Mouse (Mus musculus) MEL (cell line): ENCODE measurements at regions not wholly inside any gene's neighbourhood (a gene's known extent, or its start where the extent isn't known, plus 50 kb on each side); places are given as distances from the start of the nearest gene placed in this dataset.

Source experiments
- DNase-seq: peaks from one replicate; pipeline ENCODE4 v3.0.0; 2011; ENCODE audit warnings: low read depth, low spot score
- H3K27ac ChIP-seq: 2 replicates; pipeline ENCODE4 v1.5.1; 2012; ENCODE audit warnings: low read depth, mild to moderate bottlenecking, control low read depth, low read length, moderate library complexity; ENCODE audit not compliant: control insufficient read depth
- H3K27me3 ChIP-seq, 2 experiments: fragments of 150-350 bp in 1 of 2; sonication (generic) in 1 of 2; 2 replicates each; pipeline ENCODE4 v1.6.1; 2012; ENCODE audit warnings: low read length in 2 of 2, mild to moderate bottlenecking in 2 of 2, improper control_type of control experiment in 1 of 2, moderate library complexity in 1 of 2; ENCODE audit not compliant: insufficient read depth in 2 of 2, control insufficient read depth in 1 of 2
- H3K36me3 ChIP-seq, 2 experiments: 2 replicates each; pipeline ENCODE4 v1.6.1; 2012 to 2014; ENCODE audit warnings: low read length in 2 of 2, improper control_type of control experiment in 1 of 2, inconsistent platforms in 1 of 2, mild to moderate bottlenecking in 1 of 2; ENCODE audit not compliant: insufficient read depth in 2 of 2, control insufficient read depth in 1 of 2
- H3K4me1 ChIP-seq, 2 experiments: fragments of 150-350 bp in 1 of 2; sonication (generic) in 1 of 2; 2 replicates each; pipeline ENCODE4 v1.6.1; 2012; ENCODE audit warnings: low read length in 2 of 2, improper control_type of control experiment in 1 of 2, mild to moderate bottlenecking in 1 of 2; ENCODE audit not compliant: insufficient read depth in 2 of 2, control insufficient read depth in 1 of 2
- H3K4me3 ChIP-seq, 2 experiments: fragments of 150-350 bp in 1 of 2; sonication (generic) in 1 of 2; 2 replicates each; pipeline ENCODE4 v1.5.1; 2012; ENCODE audit warnings: low read depth in 2 of 2, low read length in 2 of 2, mild to moderate bottlenecking in 2 of 2, moderate library complexity in 2 of 2, control low read depth in 1 of 2, improper control_type of control experiment in 1 of 2; ENCODE audit not compliant: control insufficient read depth in 1 of 2, insufficient read depth in 1 of 2
- H3K79me2 ChIP-seq: 2 replicates; pipeline ENCODE4 v1.6.1; 2012; ENCODE audit warnings: mild to moderate bottlenecking, low read length, moderate library complexity; ENCODE audit not compliant: control insufficient read depth, poor library complexity, insufficient read depth
- H3K9ac ChIP-seq: 2 replicates; pipeline ENCODE4 v1.6.1; 2012; ENCODE audit warnings: low read depth, mild to moderate bottlenecking, control low read depth, low read length, moderate library complexity; ENCODE audit not compliant: control insufficient read depth, poor library complexity, severe bottlenecking
- H3K9me3 ChIP-seq: fragments of 150-350 bp; sonication (generic); replicated peaks from 2 replicates; pipeline ENCODE4 v1.6.1; 2012; ENCODE audit warnings: mild to moderate bottlenecking, low read length, improper control_type of control experiment, moderate library complexity; ENCODE audit not compliant: insufficient read depth
- BHLHE40 ChIP-seq: IDR thresholded peaks from 2 replicates; pipeline ENCODE4 v1.6.1; 2012; ENCODE audit warnings: low read depth, mild to moderate bottlenecking, inconsistent platforms, low read length, improper control_type of control experiment, borderline replicate concordance
- CTCF ChIP-seq, 3 experiments: IDR thresholded peaks in 2 of 3; conservative IDR thresholded peaks in 1 of 3; 2 replicates each; pipeline ENCODE4 v1.5.1; 2011 to 2012; ENCODE audit warnings: low read length in 3 of 3, low read depth in 2 of 3, mild to moderate bottlenecking in 2 of 3, improper control_type of control experiment in 1 of 3, inconsistent platforms in 1 of 3, mixed read lengths in 1 of 3, moderate library complexity in 1 of 3; ENCODE audit not compliant: control insufficient read depth in 1 of 3, insufficient read depth in 1 of 3, poor library complexity in 1 of 3, severe bottlenecking in 1 of 3
- EP300 ChIP-seq, 2 experiments: IDR thresholded peaks; 2 replicates each; pipeline ENCODE4 v1.6.1; 2011; ENCODE audit warnings: improper control_type of control experiment in 2 of 2, low read length in 2 of 2, low read depth in 1 of 2, mild to moderate bottlenecking in 1 of 2
- GABPA ChIP-seq: IDR thresholded peaks from 2 replicates; pipeline ENCODE4 v1.6.1; 2012; ENCODE audit warnings: low read depth, mild to moderate bottlenecking, inconsistent platforms, low read length, improper control_type of control experiment, moderate library complexity
- GATA1 ChIP-seq: IDR thresholded peaks from 2 replicates; pipeline ENCODE4 v1.6.1; 2011; ENCODE audit warnings: low read depth, low read length, improper control_type of control experiment
- HCFC1 ChIP-seq: IDR thresholded peaks from 2 replicates; pipeline ENCODE4 v1.6.1; 2012; ENCODE audit warnings: low read depth, mild to moderate bottlenecking, inconsistent platforms, low read length, improper control_type of control experiment, moderate library complexity
- JUND ChIP-seq: IDR thresholded peaks from 2 replicates; pipeline ENCODE4 v1.6.1; 2011; ENCODE audit warnings: low read depth, mild to moderate bottlenecking, improper control_type of control experiment, low read length
- KAT2A ChIP-seq: conservative IDR thresholded peaks from 2 replicates; pipeline ENCODE4 v1.6.1; 2012; ENCODE audit warnings: low read depth, low read length, improper control_type of control experiment, inconsistent platforms
- MAFK ChIP-seq: IDR thresholded peaks from 2 replicates; pipeline ENCODE4 v1.6.1; 2011; ENCODE audit warnings: low read depth, mild to moderate bottlenecking, low read length, improper control_type of control experiment, borderline replicate concordance
- MAX ChIP-seq: IDR thresholded peaks from 2 replicates; pipeline ENCODE4 v1.6.1; 2011; ENCODE audit warnings: low read length, improper control_type of control experiment
- MXI1 ChIP-seq: IDR thresholded peaks from 2 replicates; pipeline ENCODE4 v1.6.1; 2011; ENCODE audit warnings: mild to moderate bottlenecking, low read depth, low read length, improper control_type of control experiment
- MYB ChIP-seq: IDR thresholded peaks from 2 replicates; pipeline ENCODE4 v1.6.1; 2011; ENCODE audit warnings: mild to moderate bottlenecking, low read depth, low read length, improper control_type of control experiment
- MYC ChIP-seq: IDR thresholded peaks from 2 replicates; pipeline ENCODE4 v1.6.1; 2011; ENCODE audit warnings: low read depth, mild to moderate bottlenecking, low read length, improper control_type of control experiment, moderate library complexity
- POLR2A ChIP-seq, 2 experiments: IDR thresholded peaks; 2 replicates each; pipeline ENCODE4 v1.6.1; 2011 to 2012; ENCODE audit warnings: low read length in 2 of 2, mild to moderate bottlenecking in 2 of 2, control low read depth in 1 of 2, improper control_type of control experiment in 1 of 2, low read depth in 1 of 2, moderate library complexity in 1 of 2; ENCODE audit not compliant: control insufficient read depth in 1 of 2, insufficient read depth in 1 of 2, poor library complexity in 1 of 2
- RAD21 ChIP-seq: IDR thresholded peaks from 2 replicates; pipeline ENCODE4 v1.6.1; 2011; ENCODE audit warnings: mild to moderate bottlenecking, low read depth, low read length, improper control_type of control experiment
- SIN3A ChIP-seq: IDR thresholded peaks from 2 replicates; pipeline ENCODE4 v1.6.1; 2012; ENCODE audit warnings: low read length, improper control_type of control experiment, inconsistent platforms
- TAL1 ChIP-seq: IDR thresholded peaks from 2 replicates; pipeline ENCODE4 v1.6.1; 2012; ENCODE audit warnings: mild to moderate bottlenecking, inconsistent platforms, low read length, moderate library complexity, mixed read lengths
- TCF12 ChIP-seq: IDR thresholded peaks from 2 replicates; pipeline ENCODE4 v1.6.1; 2014; ENCODE audit warnings: low read depth, mild to moderate bottlenecking, inconsistent platforms, low read length, improper control_type of control experiment, moderate library complexity
- UBTF ChIP-seq: IDR thresholded peaks from 2 replicates; pipeline ENCODE4 v1.6.1; 2012; ENCODE audit warnings: low read depth, mild to moderate bottlenecking, inconsistent platforms, low read length, improper control_type of control experiment, moderate library complexity, borderline replicate concordance; ENCODE audit not compliant: insufficient read depth
- USF1 ChIP-seq: IDR thresholded peaks from 2 replicates; pipeline ENCODE4 v1.6.1; 2014; ENCODE audit warnings: low read depth, mild to moderate bottlenecking, inconsistent platforms, low read length, improper control_type of control experiment, moderate library complexity
- USF2 ChIP-seq, 2 experiments: IDR thresholded peaks; 2 replicates each; pipeline ENCODE4 v1.6.1; 2011 to 2012; ENCODE audit warnings: improper control_type of control experiment in 2 of 2, low read length in 2 of 2, borderline replicate concordance in 1 of 2, inconsistent platforms in 1 of 2, low read depth in 1 of 2, mild to moderate bottlenecking in 1 of 2; ENCODE audit not compliant: insufficient read depth in 1 of 2
- ZC3H11A ChIP-seq: IDR thresholded peaks from 2 replicates; pipeline ENCODE4 v1.6.1; 2012; ENCODE audit warnings: low read depth, mild to moderate bottlenecking, inconsistent platforms, low read length, improper control_type of control experiment
- ZKSCAN1 ChIP-seq: IDR thresholded peaks from 2 replicates; pipeline ENCODE4 v1.6.1; 2012; ENCODE audit warnings: low read depth, mild to moderate bottlenecking, inconsistent platforms, low read length, improper control_type of control experiment, moderate library complexity
- ZMIZ1 ChIP-seq: IDR thresholded peaks from 2 replicates; pipeline ENCODE4 v1.6.1; 2012; ENCODE audit warnings: low read depth, mild to moderate bottlenecking, inconsistent platforms, low read length, improper control_type of control experiment, moderate library complexity

DNA sequence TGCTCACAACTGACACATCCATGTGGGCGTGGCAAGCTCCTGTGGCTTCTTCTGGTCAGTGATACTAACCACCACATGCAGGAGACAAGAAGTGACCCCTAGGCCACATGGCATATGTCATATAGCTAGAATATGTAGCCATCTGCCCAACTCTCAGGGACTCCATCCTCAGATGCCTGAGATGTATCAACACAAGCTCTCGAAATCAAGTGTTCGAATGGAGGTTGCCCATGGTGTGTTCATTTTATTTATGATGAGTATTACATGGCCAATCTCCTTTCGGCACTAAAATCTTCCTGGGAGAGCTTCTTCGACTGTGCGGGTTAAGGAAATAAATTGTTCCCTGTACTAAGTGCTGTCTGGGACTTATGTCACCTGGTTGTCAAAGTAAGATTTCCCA, 138.8 kb upstream of the Rtl1 start:
- DNase-seq, result no peak
- Histone ChIP-seq H3K27ac (no peak overlapping the region), H3K79me2 (no peaks in the 10 kb centered on the region), H3K36me3 (no peaks in the 10 kb centered on the region), H3K4me1 (no peaks in the 10 kb centered on the region), H3K27me3 (no peaks in the 10 kb centered on the region), H3K9ac (no peak overlapping the region), H3K9me3 (no peaks in the 10 kb centered on the region), H3K4me3 (no peak overlapping the region)
- TF ChIP-seq GABPA, result no peak

DNA sequence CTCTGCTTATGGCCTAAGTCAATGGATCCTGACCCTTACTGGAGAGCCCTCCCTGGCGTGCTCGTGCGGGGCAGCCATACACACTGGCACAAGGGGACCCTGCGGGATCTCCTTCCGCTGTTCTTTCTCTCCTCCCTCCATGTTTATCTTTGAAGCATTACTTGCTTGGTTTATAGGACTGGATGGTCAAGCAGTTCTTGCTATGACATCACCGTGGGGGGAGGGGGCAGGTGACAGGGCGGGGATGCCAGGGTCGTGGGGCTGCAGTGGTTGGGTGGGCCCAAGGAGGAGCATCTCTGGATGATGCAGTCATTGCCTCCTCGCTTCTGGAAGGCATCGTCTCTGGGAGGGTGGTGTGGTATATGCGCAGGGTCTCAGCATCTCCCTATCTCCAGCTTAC, 142.4 kb upstream of the Rtl1 start:
- TF ChIP-seq MXI1 (no peak), TAL1 (no peak), USF2 (IDR thresholded peaks at IDR 0.05; ENCODE audit: borderline replicate concordance in 1 of 2, insufficient read depth in 1 of 2, low read depth in 1 of 2, low read length in 2 of 2) (no peak), ZMIZ1 (no peak), MAX (no peak), HCFC1 (no peak), RAD21 (no peak), ZC3H11A (no peak), UBTF (no peak), CTCF (IDR thresholded peaks at IDR 0.05 in 2 of 3, conservative IDR thresholded peaks at IDR 0.05 in 1 of 3; ENCODE audit: control insufficient read depth in 1 of 3, insufficient read depth in 1 of 3, low read depth in 2 of 3, low read length in 3 of 3, poor library complexity in 1 of 3, severe bottlenecking in 1 of 3) (no peak), BHLHE40 (no peak), USF1 (no peak), KAT2A (no peak), ZKSCAN1 (no peak)
- no peak overlapping the region for H3K9ac ChIP-seq
- H3K27me3 ChIP-seq, result no peaks in the 10 kb centered on the region
- no peak for DNase-seq
- no peaks in the 10 kb centered on the region for H3K4me1 ChIP-seq
- no peaks in the 10 kb centered on the region for H3K9me3 ChIP-seq
- no peak overlapping the region for H3K4me3 ChIP-seq
- no peaks in the 10 kb centered on the region for H3K79me2 ChIP-seq
- H3K27ac ChIP-seq, result no peak overlapping the region
- H3K36me3 ChIP-seq, result no peaks in the 10 kb centered on the region

DNA sequence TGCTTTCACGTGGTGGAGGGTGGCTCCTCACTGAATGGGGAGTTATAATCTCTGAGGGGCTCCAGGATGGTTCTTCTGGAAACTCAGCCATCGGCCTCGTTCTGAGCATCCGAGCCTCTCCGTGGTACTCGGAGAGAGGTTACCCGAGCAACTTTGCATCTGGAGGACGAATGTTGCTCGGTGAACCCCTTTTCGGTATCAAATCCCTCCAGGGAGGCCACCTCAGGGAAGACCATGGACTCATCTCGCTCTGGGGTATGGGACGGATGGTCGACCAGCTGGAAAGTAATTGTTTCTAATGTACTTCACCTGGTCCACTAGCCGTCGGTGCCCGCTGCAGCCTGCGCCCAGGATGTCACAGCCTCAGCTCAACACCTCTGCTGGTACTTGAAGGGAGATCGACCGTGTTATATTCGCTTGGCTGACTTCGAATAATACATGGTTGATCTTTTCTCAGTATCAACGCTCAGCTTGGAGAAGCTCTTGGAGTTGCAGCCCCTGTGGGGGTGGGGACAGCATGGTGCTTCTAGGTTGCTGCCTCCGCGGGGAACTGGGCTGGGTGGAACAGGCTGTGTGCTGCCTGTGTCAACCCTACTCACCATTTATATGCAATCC, 143.0 kb upstream of the Rtl1 start:
- H3K36me3 ChIP-seq, result no peaks in the 10 kb centered on the region
- TF ChIP-seq GATA1, result no peak
- TF ChIP-seq MYC, result no peak
- no peak for TF ChIP-seq CTCF (IDR thresholded peaks at IDR 0.05 in 2 of 3, conservative IDR thresholded peaks at IDR 0.05 in 1 of 3; ENCODE audit: control insufficient read depth in 1 of 3, insufficient read depth in 1 of 3, low read depth in 2 of 3, low read length in 3 of 3, poor library complexity in 1 of 3, severe bottlenecking in 1 of 3)
- TF ChIP-seq USF1, result no peak
- no peak for TF ChIP-seq POLR2A (IDR thresholded peaks at IDR 0.05; ENCODE audit: control insufficient read depth in 1 of 2, insufficient read depth in 1 of 2, low read depth in 1 of 2, low read length in 2 of 2, poor library complexity in 1 of 2)
- TF ChIP-seq USF2 (IDR thresholded peaks at IDR 0.05; ENCODE audit: borderline replicate concordance in 1 of 2, insufficient read depth in 1 of 2, low read depth in 1 of 2, low read length in 2 of 2), result no peak
- no peak for TF ChIP-seq MAFK
- no peak for TF ChIP-seq JUND
- no peak for TF ChIP-seq TCF12
- TF ChIP-seq MAX, result no peak
- TF ChIP-seq MXI1, result no peak
- no peak for TF ChIP-seq SIN3A
- TF ChIP-seq MYB, result no peak
- no peak for TF ChIP-seq EP300 (IDR thresholded peaks at IDR 0.05; ENCODE audit: low read depth in 1 of 2, low read length in 2 of 2)
- no peak for TF ChIP-seq TAL1
- H3K4me3 ChIP-seq, result no peak overlapping the region
- H3K9me3 ChIP-seq, result no peaks in the 10 kb centered on the region
- no peaks in the 10 kb centered on the region for H3K27me3 ChIP-seq
- no peaks in the 10 kb centered on the region for H3K79me2 ChIP-seq
- DNase-seq, result no peak
- H3K27ac ChIP-seq, result no peak overlapping the region
- no peak overlapping the region for H3K9ac ChIP-seq
- H3K4me1 ChIP-seq, result no peaks in the 10 kb centered on the region
